Mouse (Mus musculus) CH12.LX (cell line): ENCODE results near the gene Foxr1. TPM values are rescaled to one million over a fixed set of nuclear protein-coding genes. Genes with fewer than 3 reads are reported as not detected.
A peak's percentile ranks its signal among the peaks of the same experiment; 100 is the strongest.

Experiments
- DNase-seq: peaks from one replicate; pipeline ENCODE4 v3.0.0-alpha.2; 2013; ENCODE audit errors: extremely low read depth
- H3K27ac ChIP-seq: 2 replicates; pipeline ENCODE4 v1.5.1; 2012; ENCODE audit warnings: low read depth, mild to moderate bottlenecking, control low read depth, moderate library complexity; ENCODE audit not compliant: insufficient read depth
- H3K27me3 ChIP-seq: replicated peaks from 2 replicates; pipeline ENCODE3; 2012; ENCODE audit warnings: inconsistent platforms
- H3K36me3 ChIP-seq, 2 experiments: replicated peaks in 1 of 2; 2 replicates each; pipeline versions ENCODE3 to v1.6.1; 2012; ENCODE audit warnings: inconsistent platforms in 1 of 2, low read length in 1 of 2, mild to moderate bottlenecking in 1 of 2, mixed read lengths in 1 of 2, moderate library complexity in 1 of 2; ENCODE audit not compliant: control insufficient read depth in 1 of 2, insufficient read depth in 1 of 2
- H3K4me1 ChIP-seq, 2 experiments: 2 replicates each; pipeline ENCODE4 v1.6.1; 2012; ENCODE audit warnings: inconsistent platforms in 1 of 2, moderate library complexity in 1 of 2; ENCODE audit not compliant: insufficient read depth in 2 of 2, control insufficient read depth in 1 of 2
- H3K4me2 ChIP-seq: 2 replicates; pipeline ENCODE4 v1.6.1; 2012; ENCODE audit warnings: low read depth, mild to moderate bottlenecking, control low read depth; ENCODE audit not compliant: poor library complexity, insufficient read depth, severe bottlenecking
- H3K4me3 ChIP-seq, 3 experiments: fragments of 150-350 bp in 1 of 3; sonication (generic) in 1 of 3; replicated peaks in 1 of 3; 2 replicates each; pipeline versions ENCODE3 to v1.5.1; 2011 to 2012; ENCODE audit warnings: low read depth in 2 of 3, low read length in 2 of 3, mild to moderate bottlenecking in 2 of 3, moderate library complexity in 2 of 3, control low read depth in 1 of 3, improper control_type of control experiment in 1 of 3, inconsistent platforms in 1 of 3, mixed read lengths in 1 of 3; ENCODE audit not compliant: poor library complexity in 1 of 3
- H3K79me2 ChIP-seq: replicated peaks from 2 replicates; pipeline ENCODE4 v1.6.1; 2012; ENCODE audit warnings: mild to moderate bottlenecking, moderate library complexity; ENCODE audit not compliant: control insufficient read depth, poor library complexity, insufficient read depth, severe bottlenecking; ENCODE audit errors: extremely low read depth
- H3K9ac ChIP-seq: 2 replicates; pipeline ENCODE4 v1.6.1; 2012; ENCODE audit warnings: low read depth, mild to moderate bottlenecking, control low read depth, moderate library complexity; ENCODE audit not compliant: insufficient read depth
- H3K9me3 ChIP-seq: replicated peaks from 2 replicates; pipeline ENCODE3; 2012; ENCODE audit warnings: low read length, inconsistent platforms, mixed read lengths
- CHD1 ChIP-seq: IDR thresholded peaks from 2 replicates; pipeline ENCODE4 v1.6.1; 2012; ENCODE audit warnings: low read depth, low read length, improper control_type of control experiment, inconsistent platforms
- CTCF ChIP-seq, 2 experiments: IDR thresholded peaks in 1 of 2; conservative IDR thresholded peaks in 1 of 2; 2 replicates each; pipeline ENCODE4 v1.5.1; 2011 to 2012; ENCODE audit warnings: low read depth in 2 of 2, low read length in 2 of 2, improper control_type of control experiment in 1 of 2, inconsistent platforms in 1 of 2, mild to moderate bottlenecking in 1 of 2, moderate library complexity in 1 of 2
- E2F4 ChIP-seq: IDR thresholded peaks from 2 replicates; pipeline ENCODE4 v1.6.1; 2011; ENCODE audit warnings: low read depth, low read length, improper control_type of control experiment; ENCODE audit not compliant: insufficient replicate concordance
- ELF1 ChIP-seq: IDR thresholded peaks from 2 replicates; pipeline ENCODE4 v1.6.1; 2014; ENCODE audit warnings: low read depth, mild to moderate bottlenecking, inconsistent platforms, low read length, improper control_type of control experiment
- ETS1 ChIP-seq: conservative IDR thresholded peaks from 2 replicates; pipeline ENCODE4 v1.6.1; 2012; ENCODE audit warnings: low read depth, mild to moderate bottlenecking, inconsistent platforms, low read length, improper control_type of control experiment, moderate library complexity
- GABPA ChIP-seq: IDR thresholded peaks from 2 replicates; pipeline ENCODE4 v1.6.1; 2012; ENCODE audit warnings: low read depth, low read length, improper control_type of control experiment, inconsistent platforms; ENCODE audit not compliant: insufficient replicate concordance
- HCFC1 ChIP-seq: IDR thresholded peaks from 2 replicates; pipeline ENCODE4 v1.6.1; 2012; ENCODE audit warnings: low read depth, mild to moderate bottlenecking, inconsistent platforms, low read length, improper control_type of control experiment
- IRF4 ChIP-seq: IDR thresholded peaks from 2 replicates; pipeline ENCODE4 v1.6.1; 2014; ENCODE audit warnings: low read depth, mild to moderate bottlenecking, inconsistent platforms, low read length, improper control_type of control experiment
- JUN ChIP-seq: IDR thresholded peaks from 2 replicates; pipeline ENCODE4 v1.6.1; 2011; ENCODE audit warnings: low read depth, mild to moderate bottlenecking, low read length, improper control_type of control experiment, moderate library complexity; ENCODE audit not compliant: insufficient read depth
- KAT2A ChIP-seq: IDR thresholded peaks from 2 replicates; pipeline ENCODE4 v1.6.1; 2012; ENCODE audit warnings: low read length, improper control_type of control experiment, inconsistent platforms; ENCODE audit not compliant: insufficient replicate concordance
- MAFK ChIP-seq: IDR thresholded peaks from 2 replicates; pipeline ENCODE4 v1.6.1; 2011; ENCODE audit warnings: low read length, improper control_type of control experiment; ENCODE audit not compliant: insufficient replicate concordance
- MAX ChIP-seq: IDR thresholded peaks from 2 replicates; pipeline ENCODE4 v1.6.1; 2011; ENCODE audit warnings: low read length, improper control_type of control experiment
- MAZ ChIP-seq: IDR thresholded peaks from 2 replicates; pipeline ENCODE4 v1.6.1; 2012; ENCODE audit warnings: low read depth, mild to moderate bottlenecking, inconsistent platforms, low read length, improper control_type of control experiment, moderate library complexity
- MXI1 ChIP-seq: IDR thresholded peaks from 2 replicates; pipeline ENCODE4 v1.6.1; 2011; ENCODE audit warnings: mild to moderate bottlenecking, low read depth, low read length, improper control_type of control experiment
- MYC ChIP-seq: IDR thresholded peaks from 2 replicates; pipeline ENCODE4 v1.6.1; 2011; ENCODE audit warnings: low read depth, mild to moderate bottlenecking, improper control_type of control experiment, low read length
- NELFE ChIP-seq: IDR thresholded peaks from 2 replicates; pipeline ENCODE4 v1.6.1; 2011; ENCODE audit warnings: low read depth, low read length, improper control_type of control experiment
- NRF1 ChIP-seq: IDR thresholded peaks from 2 replicates; pipeline ENCODE4 v1.6.1; 2014; ENCODE audit warnings: low read depth, mild to moderate bottlenecking, inconsistent platforms, low read length, improper control_type of control experiment, moderate library complexity
- PAX5 ChIP-seq: IDR thresholded peaks from 2 replicates; pipeline ENCODE4 v1.6.1; 2012; ENCODE audit warnings: low read length, inconsistent platforms, mixed read lengths
- POLR2A ChIP-seq: IDR thresholded peaks from 2 replicates; pipeline ENCODE4 v1.6.1; 2011; ENCODE audit warnings: low read depth, mild to moderate bottlenecking, improper control_type of control experiment, low read length
- POLR2AphosphoS2 ChIP-seq: IDR thresholded peaks from 2 replicates; pipeline ENCODE4 v1.6.1; 2011; ENCODE audit warnings: low read depth, low read length, improper control_type of control experiment
- RAD21 ChIP-seq: IDR thresholded peaks from 2 replicates; pipeline ENCODE4 v1.6.1; 2011; ENCODE audit warnings: low read depth, mild to moderate bottlenecking, low read length, improper control_type of control experiment, moderate library complexity
- RCOR1 ChIP-seq: conservative IDR thresholded peaks from 2 replicates; pipeline ENCODE4 v1.6.1; 2012; ENCODE audit warnings: low read depth, mild to moderate bottlenecking, inconsistent platforms, low read length, improper control_type of control experiment
- SIN3A ChIP-seq: IDR thresholded peaks from 2 replicates; pipeline ENCODE4 v1.6.1; 2012; ENCODE audit warnings: low read length, improper control_type of control experiment, inconsistent platforms
- SMC3 ChIP-seq: IDR thresholded peaks from 2 replicates; pipeline ENCODE4 v1.6.1; 2011; ENCODE audit warnings: low read depth, low read length, improper control_type of control experiment
- TBP ChIP-seq: conservative IDR thresholded peaks from 2 replicates; pipeline ENCODE4 v1.6.1; 2011; ENCODE audit warnings: low read depth, low read length, improper control_type of control experiment
- USF1 ChIP-seq: IDR thresholded peaks from 2 replicates; pipeline ENCODE4 v1.6.1; 2014; ENCODE audit warnings: low read depth, mild to moderate bottlenecking, inconsistent platforms, low read length, improper control_type of control experiment
- USF2 ChIP-seq: conservative IDR thresholded peaks from 2 replicates; pipeline ENCODE4 v1.6.1; 2011; ENCODE audit warnings: low read depth, low read length, improper control_type of control experiment
- ZKSCAN1 ChIP-seq: IDR thresholded peaks from 2 replicates; pipeline ENCODE4 v1.6.1; 2012; ENCODE audit warnings: low read depth, inconsistent platforms, low read length, improper control_type of control experiment, borderline replicate concordance
- ZMIZ1 ChIP-seq: IDR thresholded peaks from 2 replicates; pipeline ENCODE4 v1.6.1; 2012; ENCODE audit warnings: low read depth, mild to moderate bottlenecking, inconsistent platforms, low read length, improper control_type of control experiment
- dilution Hi-C: fragments of 300-500 bp; cut with MboI; formaldehyde crosslinking; loops from 2 replicates; pipeline ENCODE4 v1.14.3; 2020; ENCODE audit warnings: low sequenced_read_pairs; ENCODE audit not compliant: extremely low pct_unique_long_range_greater_than_20kb, extremely low pct_ligation_motif_present
- in situ Hi-C: fragments of 300-500 bp; cut with MboI; formaldehyde crosslinking; loops from 3 replicates; pipeline ENCODE4 v1.14.3; 2019; ENCODE audit warnings: low sequenced_read_pairs, low pct_ligation_motif_present, low pct_unique_long_range_greater_than_20kb, mixed read lengths
- polyA plus RNA-seq: library from polyadenylated mRNA; unstranded; fragments of >175 nt; gene quantifications from 2 replicates; pipeline ENCODE4 v1.2.1, GENCODE M21; 2012; ENCODE audit warnings: low read depth; ENCODE audit not compliant: insufficient read length
- total RNA-seq, 2 experiments: library from RNA; depleted of rRNA; stranded (reverse); fragments of 300-350 nt in 1 of 2; fragments of >200 nt in 1 of 2; gene quantifications; 2 replicates each; pipeline ENCODE4 v1.2.3; 2012 to 2014

Foxr1 gene
- total and polyA plus RNA-seq, 3 experiments: 0.21 to 1.4 TPM; not detected in 1

DNA sequence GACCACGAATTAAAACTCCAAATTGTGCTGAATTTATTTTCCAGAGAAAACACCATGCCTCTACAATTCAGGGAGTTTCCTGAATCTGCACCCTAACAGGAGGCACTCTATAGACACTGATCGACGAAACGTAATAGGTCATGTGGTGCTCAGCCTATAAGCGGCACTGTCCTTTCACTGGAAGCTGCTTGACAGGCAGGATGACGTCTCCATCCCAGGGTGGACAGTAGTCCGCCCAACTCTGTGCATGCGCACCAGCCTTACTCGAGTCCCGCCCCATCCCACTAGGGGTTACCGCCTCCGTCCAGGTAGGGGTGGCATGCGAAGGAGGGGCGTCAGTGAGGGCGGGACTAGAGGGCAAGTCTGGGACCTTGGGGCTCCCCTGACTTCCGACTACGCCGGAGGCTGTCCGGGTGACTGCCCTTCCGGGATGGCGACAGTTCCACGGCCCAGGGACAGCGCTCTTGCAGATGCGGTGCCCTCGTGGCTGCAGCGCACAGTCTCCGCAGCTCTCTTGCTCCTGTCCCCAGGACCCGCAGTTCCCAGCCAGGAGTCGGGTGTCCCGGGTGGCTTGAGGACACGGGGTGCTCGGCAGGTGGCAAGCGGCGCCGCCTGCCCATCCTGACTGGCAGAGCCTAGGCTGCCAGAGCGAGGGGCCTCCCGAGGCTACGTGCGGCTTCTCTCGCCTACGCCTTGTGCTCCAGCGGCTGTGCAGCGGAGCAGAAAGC lies 44.1 kb downstream of the Foxr1 start, which contains the start of gene Slc37a4 (continued):
- TF ChIP-seq CHD1 (no peak), MYC (0 out of 2 replicates have a peak, but pooled peaks have one; percentile 13), IRF4 (peak; percentile 8), USF2 (peak; percentile 84), POLR2AphosphoS2 (peak; percentile 69; the same call in 1 of the 2 replicates), PAX5 (no peak), MAZ (no peak), USF1 (peak; percentile 89), SMC3 (no peak), E2F4 (no peak), ZMIZ1 (peak; percentile 91), JUN (no peak)
- TF ChIP-seq, all 38 proteins: peak for 18

DNA sequence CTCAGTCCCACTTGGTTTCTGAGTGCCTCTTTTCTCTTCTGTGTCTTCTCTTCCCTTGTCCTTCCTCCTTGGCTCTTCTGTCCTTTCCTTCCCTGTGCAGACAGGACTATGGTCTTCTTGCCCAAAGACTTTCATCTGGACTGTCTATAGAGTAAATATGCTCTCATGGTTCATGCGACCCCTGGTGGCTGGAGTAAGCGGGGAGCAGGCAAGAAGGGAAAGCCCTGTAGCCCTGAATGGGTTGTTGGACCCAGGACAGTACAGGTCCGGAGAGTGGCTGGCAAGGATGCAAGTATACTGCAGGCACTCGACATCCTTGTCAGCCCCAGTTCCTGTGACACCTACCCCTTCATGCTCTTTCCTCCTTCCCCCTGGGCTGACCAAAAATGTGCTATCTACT lies 49.5 kb downstream of the Foxr1 start:
- no peak overlapping the region for H3K27ac ChIP-seq
- in situ Hi-C loops: no loop called here
- dilution Hi-C loops: no loop called here
- H3K9me3 ChIP-seq: no peaks in the 10 kb centered on the region
- no peaks in the 10 kb centered on the region for H3K27me3 ChIP-seq
- no peak overlapping the region for H3K4me3 ChIP-seq
- TF ChIP-seq POLR2A: no peak
- no peak for TF ChIP-seq E2F4
- no peak for TF ChIP-seq MAX
- no peak for TF ChIP-seq JUN
- TF ChIP-seq NRF1: no peak
- no peak; the same call in 1 of the 2 replicates for TF ChIP-seq NELFE
- no peak for TF ChIP-seq KAT2A
- no peak for TF ChIP-seq RCOR1
- peak; percentile 21 for TF ChIP-seq RAD21
- TF ChIP-seq ELF1: no peak
- no peak for TF ChIP-seq ETS1
- TF ChIP-seq MAFK: no peak
- TF ChIP-seq ZKSCAN1: no peak
- TF ChIP-seq SMC3: peak; percentile 69
- TF ChIP-seq HCFC1: no peak
- peak; percentile 72 to 75 for TF ChIP-seq CTCF (conservative IDR thresholded peaks at IDR 0.05 in 1 of 2, IDR thresholded peaks at IDR 0.05 in 1 of 2; ENCODE audit: low read depth in 2 of 2, low read length in 2 of 2)
- TF ChIP-seq TBP: no peak
- no peak for TF ChIP-seq MAZ
- no peak for TF ChIP-seq MYC
- no peak for TF ChIP-seq IRF4
- no peak for TF ChIP-seq MXI1
- no peak for TF ChIP-seq USF2
- no peak for TF ChIP-seq GABPA
- no peak for TF ChIP-seq SIN3A
- no peak for TF ChIP-seq CHD1
- H3K4me1 ChIP-seq: peaks cover 2 to 24% of the 10 kb centered on the region in 2 experiments; a peak in 3 of 4 replicates
- no peak overlapping the region for H3K9ac ChIP-seq
- peak; percentile 61 for DNase-seq
- H3K36me3 ChIP-seq: peaks cover 45 to 64% of the 10 kb centered on the region in 2 experiments
- no peak overlapping the region for H3K4me2 ChIP-seq
- H3K79me2 ChIP-seq: no peaks in the 10 kb centered on the region
